Comparison of ENCODE assay signal across 22 mouse cellular contexts in genomic region chr12:54402591-54402990, GRCm38 (mm10).
A peak's percentile ranks its signal among the peaks of the same experiment; 100 is the strongest.
DNase-seq lines count a peak whose midpoint lies in the region; ATAC-seq and TF ChIP-seq lines count a peak whose summit lies in the region.
"Had no signal": no experiment of that assay in that cellular context is flagged by ENCODE, and none has a peak within 500 bp of the region (broad histone marks: within the 10 kb centered on the region; RNA-seq: fewer than 3 reads in every experiment).

No protein-coding gene starts in this region.

- 61% methylated on average over 6 of the region's 6 CpGs for WGBS in heart, adult 2 months
- WGBS in midbrain, embryonic 10.5 days, result 86% methylated on average over 6 of the region's 6 CpGs

- no peak for TF ChIP-seq CTCF in heart, adult 2 months (IDR thresholded peaks at IDR 0.05)
- TF ChIP-seq CTCF in testis, adult 2 months (IDR thresholded peaks at IDR 0.05; ENCODE audit: control insufficient read depth, insufficient read depth, insufficient replicate concordance, low read depth, low read length), result no peak

- no peak for ATAC-seq in cerebellum, adult (ENCODE audit: insufficient number of reproducible peaks, low FRiP score, low TSS enrichment)
- ATAC-seq: CD4-positive, CD25-positive, alpha-beta regulatory T cell, adult 4 months; forebrain, embryonic 16.5 days; intestine, embryonic 16.5 days had no signal

- H3K4me1 ChIP-seq in heart, adult 2 months (ENCODE audit: control insufficient read depth, insufficient read depth, low read length), result peaks cover 6% of the 10 kb centered on the region
- peaks cover 7% of the 10 kb centered on the region for H3K4me1 ChIP-seq in testis, adult 2 months (ENCODE audit: control insufficient read depth, insufficient read depth, low read length)
- H3K4me1 ChIP-seq in midbrain, embryonic 10.5 days, result peaks cover 28% of the 10 kb centered on the region
- H3K4me1 ChIP-seq: hindbrain, embryonic 13.5 days had no signal

- no peak overlapping the region for H3K9ac ChIP-seq in heart, adult 2 months (ENCODE audit: low read depth, low read length)
- H3K9ac ChIP-seq: embryonic facial prominence, embryonic 13.5 days; heart, embryonic 12.5 days; hindbrain, embryonic 13.5 days; liver, embryonic 14.5 days had no signal

- no peaks in the 10 kb centered on the region for H3K36me3 ChIP-seq in heart, adult 2 months (ENCODE audit: control insufficient read depth, insufficient read depth, low read length)
- no peaks in the 10 kb centered on the region for H3K36me3 ChIP-seq in testis, adult 2 months (ENCODE audit: control insufficient read depth, insufficient read depth, low read length)
- H3K36me3 ChIP-seq in midbrain, embryonic 10.5 days, result no peaks in the 10 kb centered on the region
- H3K36me3 ChIP-seq: embryonic facial prominence, embryonic 13.5 days; forebrain, embryonic 10.5 days; heart, embryonic 12.5 days; hindbrain, embryonic 13.5 days had no signal

- no peak for TF ChIP-seq EP300 in heart, adult 2 months (IDR thresholded peaks at IDR 0.05; ENCODE audit: insufficient read depth, low read depth, low read length)

- no peaks in the 10 kb centered on the region for H3K79me2 ChIP-seq in heart, adult 2 months (replicated peaks; ENCODE audit: control insufficient read depth, insufficient read depth, low read length)

- no peak overlapping the region; the same call in 1 of the 2 replicates for H3K27ac ChIP-seq in heart, adult 2 months
- H3K27ac ChIP-seq in testis, adult 2 months (ENCODE audit: control insufficient read depth, insufficient read depth, low read depth, low read length), result no peak overlapping the region
- H3K27ac ChIP-seq in midbrain, embryonic 10.5 days (replicated peaks), result no peak overlapping the region
- H3K27ac ChIP-seq: embryonic facial prominence, embryonic 13.5 days; forebrain, embryonic 10.5 days; hindbrain, embryonic 13.5 days; liver, embryonic 14.5 days; macrophage had no signal

- no peak overlapping the region for H3K4me3 ChIP-seq in heart, adult 2 months
- H3K4me3 ChIP-seq in testis, adult 2 months (ENCODE audit: control insufficient read depth, low read depth, low read length), result peak overlapping the region; percentile 8; the same call in 1 of the 2 replicates
- H3K4me3 ChIP-seq in midbrain, embryonic 10.5 days, result no peak overlapping the region
- H3K4me3 ChIP-seq: embryonic facial prominence, embryonic 13.5 days; forebrain, embryonic 10.5 days; heart, embryonic 12.5 days; hindbrain, embryonic 13.5 days had no signal

- H3K9me3 ChIP-seq in midbrain, embryonic 10.5 days (replicated peaks), result 0 out of 2 replicates have a peak, but pooled peaks cover 2% of the 10 kb centered on the region
- H3K9me3 ChIP-seq: embryonic facial prominence, embryonic 13.5 days; forebrain, embryonic 10.5 days had no signal

- intact Hi-C loops in heart, adult 2 months (cut with DNase I), result loop anchor here (5.0 to 10.0 kb wide), 2 partner anchors 88 to 90 kb away; no protein-coding TSS in a partner anchor

- TF ChIP-seq POLR2A in heart, adult 2 months (IDR thresholded peaks at IDR 0.05; ENCODE audit: insufficient read depth, low read depth, low read length), result no peak
- TF ChIP-seq POLR2A in testis, adult 2 months (IDR thresholded peaks at IDR 0.05; ENCODE audit: control insufficient read depth, low read depth, low read length), result no peak

- no peaks in the 10 kb centered on the region for H3K27me3 ChIP-seq in heart, adult 2 months (ENCODE audit: control insufficient read depth, insufficient read depth, low read length)
- no peaks in the 10 kb centered on the region for H3K27me3 ChIP-seq in testis, adult 2 months (ENCODE audit: control insufficient read depth, insufficient read depth, low read length)
- no peaks in the 10 kb centered on the region for H3K27me3 ChIP-seq in midbrain, embryonic 10.5 days (ENCODE audit: low read depth, poor library complexity, severe bottlenecking)
- H3K27me3 ChIP-seq: embryonic facial prominence, embryonic 13.5 days; heart, embryonic 12.5 days; hindbrain, embryonic 13.5 days had no signal

- peak; percentile 65 to 71 for DNase-seq in cerebellum, postnatal 14 days
- peak; percentile 84 for DNase-seq in heart, adult 11 months
- no peak for DNase-seq in heart, adult 2 months
- no peak for DNase-seq in testis, postnatal 10 days (ENCODE audit: low spot score)
- DNase-seq in midbrain, embryonic 10.5 days (ENCODE audit: low spot score), result no peak
- DNase-seq: cerebellum, adult 11 months; heart, postnatal 4 days; liver; lung, adult 2 months; lung, postnatal 10 days; midbrain, embryonic 14.5 days had no signal

Comparison
In these comparisons a context has a peak if more than half of its experiments do, and no peak if none do; other contexts are left out.
1. DNase-seq: peak in cerebellum, postnatal 14 days (2 of 2) and heart, adult 11 months (single experiment); none in heart, adult 2 months (0 of 2), testis, postnatal 10 days (single experiment) and midbrain, embryonic 10.5 days (single experiment).